Mouse (Mus musculus) 3T3-L1 (cell line): ENCODE results near the gene Doc2b.

ENCODE experiments used
- DNase-seq: peaks from one replicate; pipeline ENCODE4 v3.0.0-alpha.2; 2015; ENCODE audit warnings: low read depth, low spot score

Gene Doc2b

DNA sequence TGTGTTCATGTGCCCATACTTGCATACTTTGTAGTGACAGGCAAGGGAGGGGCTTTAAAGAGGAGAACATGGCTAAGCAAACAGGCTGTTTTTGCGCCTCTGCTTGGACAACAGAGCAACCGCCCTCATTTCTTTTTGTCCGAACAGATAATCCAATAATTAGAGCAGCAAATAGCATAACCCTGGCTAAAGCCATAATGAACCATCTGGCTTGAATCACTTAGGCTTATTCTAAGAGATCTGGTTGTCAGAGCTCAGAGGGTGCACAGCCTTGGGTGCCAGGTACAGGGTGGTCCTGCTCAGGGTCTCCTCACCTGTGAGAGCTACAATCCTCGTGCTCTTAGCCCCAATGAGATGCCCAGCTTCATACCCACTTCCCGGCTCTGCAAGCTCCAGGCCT is 2.5 kb downstream of the Doc2b start:
- DNase-seq: no peak

DNA sequence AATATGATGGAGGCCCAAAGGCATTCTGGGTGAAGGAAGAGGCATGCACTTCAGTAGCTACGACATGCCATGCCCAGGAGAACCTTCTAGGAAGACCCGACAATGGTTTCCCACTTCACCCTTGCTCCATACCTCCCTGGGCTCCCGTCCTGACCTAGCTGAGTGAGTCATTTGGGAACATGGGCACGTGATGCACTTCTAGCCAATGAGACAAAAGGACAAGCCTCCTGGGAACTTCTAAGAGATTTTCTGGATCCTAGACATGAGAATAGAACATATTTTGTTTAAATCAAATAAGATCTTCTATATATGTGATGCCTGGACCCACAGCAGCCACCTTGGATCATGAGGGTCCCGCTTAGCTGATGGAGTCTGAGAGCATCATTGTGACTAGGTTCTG is 3.3 kb downstream of the Doc2b start:
- peak; percentile 30 for DNase-seq

- no peak for DNase-seq
Measured at GRCm38 (mm10) chr11:75785897-75786296, 10.0 kb downstream of the Doc2b start.

DNA sequence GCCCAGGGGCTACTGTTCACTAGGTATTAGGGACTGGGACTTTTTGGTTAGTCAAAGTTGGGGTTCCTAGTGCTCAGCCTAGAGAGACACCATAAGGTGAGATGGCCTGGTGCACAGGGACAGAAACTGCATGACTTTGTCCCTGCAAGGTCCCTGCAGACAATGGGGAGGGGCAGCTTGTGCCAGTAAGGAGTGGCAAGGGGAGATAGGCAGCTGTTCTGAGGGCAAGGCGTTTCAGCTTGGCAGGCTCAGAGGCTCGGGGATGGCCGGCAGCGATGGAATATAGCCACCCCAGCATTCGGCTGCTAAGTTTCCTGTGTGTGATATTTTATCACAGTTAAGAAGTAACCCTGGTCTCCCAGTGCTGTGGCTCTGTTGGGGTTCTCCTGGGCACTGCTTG is 12.1 kb downstream of the Doc2b start:
- DNase-seq: no peak

DNA sequence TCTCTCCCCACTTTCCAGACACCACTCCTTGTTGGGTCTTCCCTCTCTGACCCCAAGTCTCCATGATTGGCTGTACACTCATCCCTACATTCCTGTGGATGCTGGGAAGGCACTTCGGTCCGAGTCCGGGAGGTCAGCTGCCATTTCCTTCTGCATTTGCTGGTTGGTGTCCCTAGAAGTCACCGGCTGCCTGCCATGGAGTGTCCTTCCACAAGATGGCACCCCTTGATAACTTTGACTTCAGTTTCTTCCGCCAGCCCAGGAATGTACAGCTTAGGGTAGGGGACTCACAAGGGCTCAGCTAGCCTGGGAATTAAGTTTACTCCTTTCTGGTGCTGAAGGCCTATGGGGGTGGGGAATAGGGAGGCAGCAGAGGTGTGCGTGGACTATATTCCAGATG is 13.9 kb downstream of the Doc2b start:
- DNase-seq: peak; percentile 80

DNA sequence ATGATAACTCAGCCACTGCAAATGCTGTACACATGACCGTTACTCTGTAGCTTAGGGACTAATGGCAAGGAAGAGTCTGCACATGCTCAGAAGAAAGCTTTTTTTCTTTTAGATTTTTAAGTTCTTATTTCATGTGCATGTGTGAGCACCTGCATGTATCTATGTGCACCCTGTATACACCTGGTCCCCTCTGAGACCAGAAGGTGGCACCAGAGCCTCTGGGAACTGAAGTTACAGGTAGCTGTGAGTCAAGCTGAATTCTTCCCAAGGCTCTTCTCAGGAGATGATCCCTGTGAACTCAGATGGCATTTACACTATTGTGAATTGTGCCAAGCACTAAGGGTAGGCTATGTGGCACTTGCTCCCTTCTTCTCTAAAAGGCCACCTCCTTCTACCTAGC is 19.9 kb downstream of the Doc2b start:
- no peak for DNase-seq

DNA sequence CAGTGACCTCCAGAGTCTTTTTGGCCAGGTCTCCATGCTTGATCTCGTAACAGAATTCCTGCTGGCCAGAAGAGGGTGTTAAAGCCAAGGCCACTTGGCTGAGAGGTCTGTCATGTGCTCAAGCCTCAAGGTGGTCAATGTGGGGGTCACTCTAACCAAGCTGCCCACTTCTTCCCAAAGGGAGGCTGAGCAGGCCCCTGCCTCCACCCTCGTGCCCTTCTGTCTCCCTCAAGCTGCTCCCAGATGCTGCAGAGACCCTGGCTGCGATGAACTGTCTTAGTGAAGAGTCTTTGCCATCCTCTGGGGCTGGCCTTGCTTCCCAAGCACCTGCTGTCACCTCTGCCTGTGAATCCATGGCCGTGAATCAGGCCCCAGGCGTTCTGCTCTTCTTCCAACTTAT is 23.3 kb downstream of the Doc2b start:
- DNase-seq: no peak

GRCm38 (mm10) chr11:75769206-75769605 is 26.6 kb downstream of the Doc2b start:
- DNase-seq: peak; percentile 86

GRCm38 (mm10) chr11:75768091-75768989 is 27.5 kb downstream of the Doc2b start:
- DNase-seq: peak; percentile 18

GRCm38 (mm10) chr11:75767014-75767413 is 28.8 kb downstream of the Doc2b start:
- no peak for DNase-seq

DNA sequence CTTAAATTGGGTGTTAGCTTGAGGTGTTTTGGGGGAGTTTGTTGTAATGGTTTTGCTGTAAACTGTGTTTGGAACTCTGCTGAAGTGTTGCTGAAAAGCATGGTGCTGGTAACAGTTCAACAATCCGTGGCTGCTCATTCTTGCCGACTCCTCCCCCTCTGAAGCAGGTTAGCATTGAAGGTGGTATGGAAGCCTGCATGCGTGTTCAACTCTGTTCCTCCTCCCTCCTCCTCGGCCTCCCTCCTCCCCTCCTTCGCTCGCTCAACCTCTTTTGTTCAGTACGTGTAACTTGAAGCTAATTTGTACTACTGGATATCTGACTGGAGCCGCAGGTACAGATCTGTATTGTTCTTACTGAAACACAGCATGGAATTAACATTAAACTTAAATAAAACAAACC is 30.7 kb downstream of the Doc2b start:
- no peak for DNase-seq

GRCm38 (mm10) chr11:75764521-75765023 is 31.3 kb downstream of the Doc2b start:
- no peak for DNase-seq

DNA sequence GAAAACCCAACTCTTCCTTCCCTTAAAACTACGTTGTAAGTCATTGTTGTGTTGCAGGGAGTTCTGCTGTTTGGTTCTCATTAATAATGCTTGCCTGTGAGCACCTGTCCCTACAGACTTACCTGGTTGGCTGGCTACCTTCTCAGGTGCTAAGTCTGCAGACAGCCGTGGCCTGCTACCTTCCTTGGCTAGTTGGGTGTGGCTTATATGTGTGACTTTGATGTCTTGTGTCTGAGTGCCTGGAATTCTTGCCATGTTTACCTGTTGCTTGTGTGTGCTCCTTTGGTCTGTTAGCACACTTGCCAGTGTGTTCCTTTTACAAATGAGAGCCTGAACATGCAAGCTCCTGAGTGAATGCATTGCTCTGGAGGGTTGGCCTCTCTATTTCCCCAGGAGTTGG is 33.1 kb downstream of the Doc2b start:
- DNase-seq: no peak

- no peak for DNase-seq
Measured at GRCm38 (mm10) chr11:75760785-75761184, 35.1 kb downstream of the Doc2b start.

- DNase-seq: no peak
Measured at GRCm38 (mm10) chr11:75758553-75758952, 37.3 kb downstream of the Doc2b start.

DNA sequence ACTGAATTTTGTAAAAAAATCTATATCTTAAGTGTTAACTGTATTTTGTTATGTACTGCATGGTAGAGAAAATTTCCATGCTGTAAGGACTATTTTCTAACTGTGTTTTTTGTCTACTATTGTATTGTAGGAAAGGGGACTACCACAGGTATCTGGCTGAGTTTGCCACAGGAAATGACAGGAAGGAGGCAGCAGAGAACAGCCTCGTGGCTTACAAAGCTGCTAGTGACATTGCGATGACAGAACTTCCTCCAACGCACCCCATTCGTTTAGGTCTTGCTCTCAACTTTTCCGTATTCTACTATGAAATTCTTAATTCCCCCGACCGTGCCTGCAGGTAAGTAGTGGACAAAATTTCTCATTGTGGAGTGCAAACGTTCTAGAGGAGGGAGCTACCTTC is 39.2 kb downstream of the Doc2b start:
- DNase-seq: no peak

DNA sequence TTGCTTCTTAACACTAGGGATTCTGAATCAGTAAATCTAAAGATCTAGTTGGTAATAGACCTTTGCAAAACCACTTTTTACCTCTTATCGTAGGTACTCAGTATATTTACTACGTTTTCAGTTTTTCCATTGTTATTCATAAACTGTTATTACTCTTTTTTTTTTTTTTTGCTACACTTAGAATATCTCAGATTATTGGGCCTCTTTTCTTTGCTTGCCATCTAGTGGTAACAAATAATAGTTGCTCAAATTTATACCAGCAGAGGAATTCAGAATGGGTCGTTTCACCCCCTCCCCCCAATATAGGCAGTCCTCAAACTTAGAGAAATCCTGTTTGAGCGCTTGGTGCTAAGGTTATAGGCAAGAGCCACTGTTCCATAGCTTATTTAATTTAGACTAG is 44.8 kb downstream of the Doc2b start:
- peak; percentile 29 for DNase-seq

- no peak for DNase-seq
Measured at GRCm38 (mm10) chr11:75750537-75750936, 45.3 kb downstream of the Doc2b start.

GRCm38 (mm10) chr11:75744761-75745160 is 51.1 kb downstream of the Doc2b start:
- DNase-seq: no peak

GRCm38 (mm10) chr11:75741615-75742014 is 54.2 kb downstream of the Doc2b start:
- no peak for DNase-seq

GRCm38 (mm10) chr11:75740204-75740603 is 55.6 kb downstream of the Doc2b start:
- no peak for DNase-seq

DNA sequence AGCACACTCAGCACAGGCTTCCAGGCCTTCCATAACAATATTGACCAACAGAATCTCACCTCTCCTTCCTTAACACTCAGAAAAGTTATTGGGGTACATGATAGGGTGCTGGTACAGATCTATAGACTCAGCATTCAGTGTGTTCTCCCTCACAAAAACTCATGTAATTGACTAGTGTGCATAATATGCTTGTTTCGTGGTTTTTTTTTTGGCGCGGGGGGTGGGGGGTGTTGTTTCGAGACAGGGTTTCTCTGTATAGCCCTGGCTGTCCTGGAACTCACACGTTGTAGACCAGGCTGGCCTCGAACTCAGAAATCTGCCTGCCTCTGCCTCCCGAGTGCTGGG is 57.4 kb downstream of the Doc2b start:
- DNase-seq: no peak

DNA sequence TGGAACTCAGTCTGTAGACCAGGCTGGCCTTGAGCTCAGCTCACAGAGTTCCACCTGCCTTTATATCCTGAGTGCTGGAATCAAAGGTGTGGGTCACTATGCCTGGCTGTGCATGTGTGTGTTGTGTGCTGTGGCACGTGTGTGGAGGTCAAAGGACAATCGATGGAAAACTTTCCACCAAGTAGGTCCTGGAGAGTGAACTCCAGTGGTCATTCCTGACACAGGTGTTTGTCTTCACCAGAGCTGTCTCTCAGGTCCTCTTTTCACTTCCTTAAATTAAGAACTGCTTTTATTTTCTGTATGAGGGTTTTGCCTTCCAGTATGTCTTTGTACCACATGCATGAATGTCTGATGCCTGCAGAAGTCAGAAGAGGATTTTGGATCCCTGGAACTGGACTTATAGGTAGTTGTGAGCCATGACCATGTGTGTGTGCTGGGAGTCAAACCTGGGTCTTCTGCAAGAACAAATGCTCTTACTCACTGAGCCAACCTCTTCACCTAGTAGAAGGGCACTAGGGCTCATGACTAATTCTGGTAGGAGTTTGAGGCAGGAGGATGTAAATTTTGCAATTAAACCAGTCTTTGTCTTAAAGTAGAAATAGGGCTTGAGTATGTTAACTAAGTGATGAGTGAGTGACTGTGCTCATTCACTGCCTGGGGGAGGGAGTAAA is 57.9 kb downstream of the Doc2b start:
- DNase-seq: no peak
